Mouse (Mus musculus): ENCODE measurements at regions not wholly inside any gene's neighbourhood (a gene's known extent, or its start where the extent isn't known, plus 50 kb on each side); places are given as distances from the start of the nearest gene placed in this dataset.
"Not testable (repeated sequence)": the region's sequence is repeated elsewhere in the genome, so short reads cannot be mapped to it uniquely, and the experiment has no call there.

DNA sequence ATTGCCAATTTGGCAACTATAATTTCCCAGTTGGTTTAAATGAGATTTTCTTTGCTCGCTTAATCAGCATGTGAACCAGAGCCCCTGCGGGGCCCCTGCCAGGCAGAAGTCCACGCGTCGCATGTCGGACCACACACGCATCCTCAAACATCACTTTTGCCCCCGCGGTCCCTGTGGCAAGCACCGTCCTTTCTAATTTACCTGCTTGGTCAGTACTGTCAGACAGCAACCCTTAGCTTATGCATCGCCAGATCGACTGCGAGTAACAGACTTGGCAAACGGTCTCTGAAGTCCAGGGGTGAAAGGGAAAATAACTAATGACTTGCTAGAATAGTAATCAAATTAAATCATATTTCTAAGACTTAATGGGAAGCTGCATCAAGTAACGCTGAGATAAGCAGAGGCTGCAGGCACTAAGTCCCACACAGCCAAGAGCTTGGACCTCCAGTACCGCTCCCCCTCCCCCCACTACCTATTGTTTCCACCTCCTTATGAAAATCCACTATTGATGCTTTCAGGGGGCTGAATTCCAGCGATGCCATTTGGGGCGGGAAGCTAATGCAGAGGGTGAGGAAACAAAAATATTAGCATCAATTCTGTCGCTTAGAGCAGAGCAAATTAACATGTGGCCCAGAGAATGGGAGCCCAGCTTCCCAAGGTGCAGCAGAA is 142.0 kb upstream of the Cntnap4 start:
- no peak for DNase-seq (ENCODE audit: low read depth, low spot score)

GRCm38 (mm10) chr8:112411968-112412367 is 157.9 kb upstream of the Cntnap4 start:
- peak; percentile 16 for DNase-seq (ENCODE audit: low read depth, low spot score)

DNA sequence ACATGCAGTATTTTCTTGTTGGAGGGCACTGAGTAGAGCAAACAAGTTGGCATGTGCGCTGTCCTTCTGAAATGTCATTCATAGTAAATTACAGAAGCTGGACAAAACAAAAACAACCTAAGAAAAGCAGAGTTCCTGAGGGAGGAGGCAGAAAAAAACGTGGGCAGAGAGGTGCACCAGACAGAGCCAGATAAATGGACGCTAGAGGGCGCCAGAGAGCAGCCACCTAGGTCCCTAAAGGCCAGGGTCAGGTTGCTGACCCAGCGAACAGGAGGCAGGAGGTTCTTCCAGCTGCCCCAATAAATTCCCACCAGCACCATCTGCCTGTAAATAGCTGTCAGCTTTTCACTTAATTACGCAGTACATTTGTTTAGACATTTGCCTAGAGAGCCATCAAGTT is 158.6 kb upstream of the Cntnap4 start:
- peak; percentile 42 for DNase-seq (ENCODE audit: low read depth, low spot score)

DNA sequence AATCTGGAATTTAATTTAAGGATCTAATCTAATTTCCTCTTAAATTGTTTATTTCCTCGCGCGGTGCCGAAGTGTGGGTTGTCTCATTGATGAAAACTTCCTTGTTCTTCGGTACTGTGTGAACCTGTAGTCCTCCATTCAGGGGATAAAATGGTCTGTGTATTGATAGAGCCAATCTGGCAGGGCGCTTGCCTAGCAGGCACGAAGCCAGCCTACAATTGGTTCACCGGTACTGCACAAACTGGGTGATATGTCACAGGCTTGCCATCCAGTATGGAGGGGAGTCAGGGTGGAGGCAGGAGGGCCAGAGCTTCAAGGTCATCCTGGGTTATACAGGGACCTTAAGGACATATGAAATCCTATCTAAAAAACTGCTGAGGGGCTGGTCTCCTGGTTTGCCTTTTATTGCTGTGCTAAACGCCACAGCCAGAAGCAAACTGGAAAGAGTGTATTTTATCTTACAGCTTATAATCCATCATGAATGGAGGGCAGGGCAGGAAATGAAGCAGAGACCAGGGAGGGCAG is 161.6 kb upstream of the Cntnap4 start:
- DNase-seq (ENCODE audit: low read depth, low spot score) = no peak

DNA sequence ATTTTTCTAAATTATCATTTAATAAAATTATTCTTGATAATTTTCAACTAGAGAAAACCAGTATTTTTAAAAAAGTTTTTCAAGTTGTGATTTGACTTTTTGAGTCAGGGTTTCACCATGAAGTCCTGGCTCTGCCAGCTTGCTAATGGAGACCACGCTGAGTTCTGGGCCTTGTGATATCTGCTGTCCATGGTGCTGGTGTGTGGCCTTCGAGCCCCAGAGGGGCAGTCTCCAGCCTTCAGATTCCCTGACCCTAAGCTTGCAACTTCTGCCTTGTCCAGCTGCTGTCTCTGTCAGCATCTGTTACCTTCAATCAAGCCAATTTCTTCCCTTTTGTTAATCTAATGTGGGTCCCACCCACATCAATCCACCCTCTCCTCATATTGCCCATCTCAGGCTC is 165.8 kb upstream of the Cntnap4 start:
- no peak for DNase-seq (ENCODE audit: low read depth, low spot score)

GRCm38 (mm10) chr8:112397438-112397837 is 172.4 kb upstream of the Cntnap4 start:
- DNase-seq (ENCODE audit: low read depth, low spot score) = no peak

- DNase-seq (ENCODE audit: low read depth, low spot score) = no peak
Observed at GRCm38 (mm10) chr8:112390108-112390507, 179.7 kb upstream of the Cntnap4 start.

- DNase-seq (ENCODE audit: low read depth, low spot score) = peak; percentile 48
Observed at GRCm38 (mm10) chr8:112348323-112348722, 221.5 kb upstream of the Cntnap4 start.

GRCm38 (mm10) chr8:112333171-112333570 is 236.7 kb upstream of the Cntnap4 start:
- no peak for DNase-seq (ENCODE audit: low read depth, low spot score)

DNA sequence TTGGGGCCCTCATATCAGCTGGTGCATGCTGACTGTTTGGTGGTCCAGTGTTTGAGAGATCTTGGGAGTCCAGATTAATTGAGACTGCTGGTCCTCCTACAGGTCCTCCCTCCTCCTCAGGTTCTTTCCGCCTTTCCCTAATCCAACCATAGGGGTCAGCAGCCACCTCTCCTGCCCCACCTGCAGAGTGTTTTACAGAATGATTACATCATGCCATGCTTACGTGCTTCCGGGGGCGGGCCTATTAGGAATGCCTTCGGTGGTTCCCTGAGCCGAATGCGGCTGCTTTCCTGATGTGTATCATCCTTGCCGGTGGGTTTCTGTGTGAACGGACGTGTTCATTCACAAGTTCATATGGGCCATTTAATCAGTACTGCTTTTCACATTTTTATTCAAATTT is 237.8 kb upstream of the Cntnap4 start:
- DNase-seq (ENCODE audit: low read depth, low spot score) = no peak

- no peak for DNase-seq (ENCODE audit: low read depth, low spot score)
Observed at GRCm38 (mm10) chr8:112309816-112310215, 260.0 kb upstream of the Cntnap4 start.

DNA sequence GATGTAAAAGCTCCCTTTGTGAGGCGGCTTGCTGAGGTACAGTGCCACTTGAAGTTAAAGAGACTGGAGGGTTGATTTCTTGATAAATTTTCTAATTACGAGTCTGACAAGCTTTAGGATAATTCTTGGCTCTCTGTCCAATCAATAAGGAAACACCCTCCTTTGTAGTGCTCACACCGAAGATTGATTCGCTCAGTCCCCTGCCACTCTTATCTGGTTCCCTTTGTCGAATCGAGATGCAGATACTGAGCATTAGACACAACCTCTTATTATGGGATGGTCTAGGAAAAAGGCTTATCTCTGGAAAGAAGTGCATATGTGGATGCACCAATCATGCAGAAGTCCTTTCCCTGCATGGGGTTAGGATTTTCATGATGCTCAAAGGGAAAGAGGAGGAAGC is 261.5 kb upstream of the Cntnap4 start:
- no peak for DNase-seq (ENCODE audit: low read depth, low spot score)

GRCm38 (mm10) chr8:112297021-112297420 is 272.8 kb upstream of the Cntnap4 start:
- no peak for DNase-seq (ENCODE audit: low read depth, low spot score)

- no peak for DNase-seq (ENCODE audit: low read depth, low spot score)
Observed at GRCm38 (mm10) chr8:112283316-112283715, 268.5 kb upstream of the Gm6793 start.

- DNase-seq (ENCODE audit: low read depth, low spot score) = no peak
Observed at GRCm38 (mm10) chr8:112269598-112269997, 254.8 kb upstream of the Gm6793 start.

DNA sequence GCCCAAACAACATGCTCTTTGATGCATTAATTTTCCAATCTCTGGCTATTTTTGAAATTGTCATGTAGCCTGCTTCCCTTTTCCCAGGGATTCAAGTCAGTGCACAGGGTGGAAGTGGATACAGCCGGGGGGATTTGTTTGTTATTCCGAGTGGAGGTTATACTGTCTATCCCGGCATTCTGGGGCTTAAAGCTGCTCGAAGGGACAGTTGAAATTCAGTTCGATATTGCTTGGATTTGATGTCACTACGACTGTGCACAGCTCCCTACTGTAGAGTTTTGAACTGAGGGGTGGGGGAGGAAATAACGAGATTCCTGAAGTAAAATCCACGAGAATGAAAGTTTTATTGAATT is 254.4 kb upstream of the Gm6793 start:
- DNase-seq (ENCODE audit: low read depth, low spot score) = no peak

- DNase-seq (ENCODE audit: low read depth, low spot score) = no peak
Observed at GRCm38 (mm10) chr8:112268544-112269213, 253.8 kb upstream of the Gm6793 start.

- no peak for DNase-seq (ENCODE audit: low read depth, low spot score)
Observed at GRCm38 (mm10) chr8:112257922-112258475, 243.2 kb upstream of the Gm6793 start.

- no peak for DNase-seq (ENCODE audit: low read depth, low spot score)
Observed at GRCm38 (mm10) chr8:112257311-112257894, 242.6 kb upstream of the Gm6793 start.

DNA sequence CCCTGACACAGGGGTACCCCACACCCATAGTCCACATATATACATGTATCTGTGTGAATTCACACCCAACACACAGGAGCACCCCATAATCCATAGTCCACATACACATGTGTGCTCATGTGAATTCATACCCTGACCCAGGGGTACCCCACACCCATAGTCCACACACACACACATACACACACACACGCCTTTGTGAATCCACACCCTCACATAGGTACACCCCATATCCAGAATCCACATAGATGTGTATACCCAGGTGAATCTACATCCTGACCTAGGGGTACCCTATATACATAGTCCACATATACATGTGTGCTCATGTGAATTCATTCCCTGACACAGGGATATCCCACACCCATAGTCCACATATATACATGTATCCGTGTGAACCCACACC is 231.8 kb upstream of the Gm6793 start:
- DNase-seq (ENCODE audit: low read depth, low spot score) = not testable (repeated sequence)

DNA sequence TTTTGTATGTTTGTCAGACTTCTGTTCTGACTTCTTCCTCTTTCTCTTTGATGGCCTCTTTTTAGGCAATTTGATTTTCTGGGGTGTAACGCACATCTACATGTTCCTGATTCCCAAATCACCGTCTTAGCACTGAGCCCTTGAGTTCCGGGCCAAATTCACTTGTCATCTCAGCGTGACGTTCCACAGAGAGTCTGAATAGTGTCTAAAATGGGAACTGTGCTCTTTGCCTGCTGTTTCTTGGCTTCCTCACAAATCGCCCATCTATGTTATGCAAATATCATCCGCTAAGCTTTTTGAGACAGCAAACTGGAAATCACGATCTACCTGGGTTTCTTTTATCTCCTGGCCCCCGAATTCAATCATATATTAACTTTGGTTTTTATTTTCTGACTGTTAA is 223.8 kb upstream of the Gm6793 start:
- no peak for DNase-seq (ENCODE audit: low read depth, low spot score)

GRCm38 (mm10) chr8:112236751-112237150 is 221.9 kb upstream of the Gm6793 start:
- DNase-seq (ENCODE audit: low read depth, low spot score) = not testable (repeated sequence)

- DNase-seq (ENCODE audit: low read depth, low spot score) = no peak
Observed at GRCm38 (mm10) chr8:112219656-112220055, 204.8 kb upstream of the Gm6793 start.
